Mouse (Mus musculus) right cerebral cortex, postnatal 4 days (tissue): ENCODE data around the gene Mthfs.
"Not testable (repeated sequence)": the region's sequence is repeated elsewhere in the genome, so short reads cannot be mapped to it uniquely, and the experiment has no call there.

Experiments
- DNase-seq: peaks from one replicate; pipeline ENCODE4 v3.0.0-alpha.2; 2022

Mthfs gene

GRCm38 (mm10) chr9:89210353-89211064 is at the start of gene Mthfs:
Gene Mthfs, plus strand, starts transcription at chr9:89210676.
- not testable (repeated sequence) for DNase-seq

GRCm38 (mm10) chr9:89172539-89172938 is 37.9 kb upstream of the Mthfs start:
- DNase-seq: not testable (repeated sequence)

- DNase-seq: peak; percentile 54
These were observed 31.6 kb upstream of the Mthfs start for GRCm38 (mm10) chr9:89178833-89179232.

GRCm38 (mm10) chr9:89179469-89179868 is 31.0 kb upstream of the Mthfs start:
- DNase-seq: not testable (repeated sequence)

GRCm38 (mm10) chr9:89187006-89187405 is 23.5 kb upstream of the Mthfs start:
- not testable (repeated sequence) for DNase-seq

- DNase-seq: not testable (repeated sequence)
These were observed 15.0 kb upstream of the Mthfs start for GRCm38 (mm10) chr9:89195483-89195882.

GRCm38 (mm10) chr9:89197509-89197908 is 13.0 kb upstream of the Mthfs start:
- not testable (repeated sequence) for DNase-seq

- not testable (repeated sequence) for DNase-seq
These were observed 12.1 kb upstream of the Mthfs start for GRCm38 (mm10) chr9:89198349-89198748.

- DNase-seq: not testable (repeated sequence)
These were observed 11.5 kb upstream of the Mthfs start, which contains the start of the genes Bcl2a1b and Gm29094 for GRCm38 (mm10) chr9:89198969-89199416. Gene Bcl2a1b, plus strand, starts transcription at chr9:89199209. Gene Gm29094, plus strand, starts transcription at chr9:89199379.

GRCm38 (mm10) chr9:89202256-89202655 is 8.2 kb upstream of the Mthfs start:
- DNase-seq: not testable (repeated sequence)

- not testable (repeated sequence) for DNase-seq
These were observed 1.5 kb upstream of the Mthfs start for GRCm38 (mm10) chr9:89208939-89209338.

GRCm38 (mm10) chr9:89211065-89211858 is 786 bp downstream of the Mthfs start:
- DNase-seq: peak; percentile 83

- not testable (repeated sequence) for DNase-seq
These were observed 2.0 kb downstream of the Mthfs start for GRCm38 (mm10) chr9:89212428-89212827.

- not testable (repeated sequence) for DNase-seq
These were observed 7.7 kb downstream of the Mthfs start for GRCm38 (mm10) chr9:89218174-89218573.

- not testable (repeated sequence) for DNase-seq
These were observed 9.2 kb downstream of the Mthfs start for GRCm38 (mm10) chr9:89219668-89220067.

GRCm38 (mm10) chr9:89220704-89221287 is 10.3 kb downstream of the Mthfs start:
- DNase-seq: not testable (repeated sequence)

GRCm38 (mm10) chr9:89226071-89226470 is 15.6 kb downstream of the Mthfs start:
- DNase-seq: no peak

GRCm38 (mm10) chr9:89228122-89228521 is 17.6 kb downstream of the Mthfs start:
- DNase-seq: no peak

- DNase-seq: peak; percentile 59
These were observed 20.5 kb downstream of the Mthfs start for GRCm38 (mm10) chr9:89230897-89231497.

- DNase-seq: not testable (repeated sequence)
These were observed 26.7 kb downstream of the Mthfs start for GRCm38 (mm10) chr9:89237131-89237530.

- not testable (repeated sequence) for DNase-seq
These were observed 28.6 kb downstream of the Mthfs start for GRCm38 (mm10) chr9:89238976-89239505.

- not testable (repeated sequence) for DNase-seq
These were observed 30.1 kb downstream of the Mthfs start for GRCm38 (mm10) chr9:89240516-89241019.
